Mouse (Mus musculus) midbrain, embryonic 15.5 days (tissue): ENCODE measurements around the gene Cyp2w1. TPM values are rescaled to one million over a fixed set of nuclear protein-coding genes. Genes with fewer than 3 reads are reported as not detected.

Experiments used
- ATAC-seq: fragments of 200-750 bp; cut with Nextera tagmentation; replicated peaks from 2 replicates; pipeline ENCODE4 v1.8.0; 2017; ENCODE audit warnings: moderate TSS enrichment
- H3K27ac ChIP-seq: fragments of 300-500 bp; sonication (generic); 2 replicates; pipeline ENCODE4 v1.5.1; 2015; ENCODE audit warnings: mild to moderate bottlenecking, inconsistent platforms
- H3K27me3 ChIP-seq: fragments of 300-500 bp; sonication (generic); replicated peaks from 2 replicates; pipeline ENCODE4 v1.6.1; 2015; ENCODE audit warnings: inconsistent platforms
- H3K36me3 ChIP-seq: fragments of 300-500 bp; sonication (generic); replicated peaks from 2 replicates; pipeline ENCODE4 v1.6.1; 2015; ENCODE audit warnings: inconsistent platforms
- H3K4me1 ChIP-seq: fragments of 300-500 bp; sonication (generic); 2 replicates; pipeline ENCODE4 v1.6.1; 2015; ENCODE audit warnings: inconsistent platforms
- H3K4me2 ChIP-seq: fragments of 300-500 bp; sonication (generic); 2 replicates; pipeline ENCODE4 v1.6.1; 2015; ENCODE audit warnings: inconsistent platforms, mild to moderate bottlenecking, moderate library complexity
- H3K4me3 ChIP-seq: fragments of 300-500 bp; sonication (generic); 2 replicates; pipeline ENCODE4 v1.5.1; 2015; ENCODE audit warnings: mild to moderate bottlenecking, inconsistent platforms
- H3K9ac ChIP-seq: fragments of 300-500 bp; sonication (generic); 2 replicates; pipeline ENCODE4 v1.6.1; 2015; ENCODE audit warnings: mild to moderate bottlenecking, inconsistent platforms
- H3K9me3 ChIP-seq: fragments of 300-500 bp; sonication (generic); 2 replicates; pipeline ENCODE4 v1.6.1; 2016; ENCODE audit warnings: inconsistent platforms
- WGBS: fragments of 180-500 bp; shearing (Covaris S2); methylation state at CpG from one replicate; pipeline ENCODE4 v1.1.7; 2015; ENCODE audit warnings: mixed read lengths; 5-methylcytosine and 5-hydroxymethylcytosine counted together
- polyA plus RNA-seq: library from polyadenylated mRNA; unstranded; fragments of >200 nt; fragmentation: Nextera tagmentation; extraction: Ambion mirVana; gene quantifications from 2 replicates; pipeline ENCODE4 v1.2.1, GENCODE M21; 2015

Gene Cyp2w1
- polyA plus RNA-seq, 1 experiment from 2014 or later, result 0.46 TPM

DNA sequence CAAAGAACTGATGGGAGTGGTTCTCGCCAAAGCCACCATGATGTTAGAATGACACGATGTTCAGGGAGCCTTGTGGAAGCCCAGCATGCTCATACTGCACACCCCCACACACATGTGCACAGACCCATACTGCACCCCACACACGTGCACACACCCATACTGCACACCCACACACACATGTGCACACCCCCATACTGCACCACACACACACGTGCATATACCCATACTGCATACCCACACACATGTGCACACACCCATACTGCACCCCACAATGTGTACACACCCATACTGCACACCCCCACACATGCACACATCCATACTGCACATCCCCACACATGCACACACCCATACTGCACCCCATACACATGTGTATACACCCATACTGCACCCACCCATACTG, 16.8 kb upstream of the Cyp2w1 start:
- H3K4me2 ChIP-seq, result no peak overlapping the region
- no peak overlapping the region for H3K27ac ChIP-seq
- H3K4me1 ChIP-seq, result 0 out of 2 replicates have a peak, but pooled peaks cover 5% of the 10 kb centered on the region
- H3K36me3 ChIP-seq, result peaks cover 30% of the 10 kb centered on the region
- no peaks in the 10 kb centered on the region for H3K9me3 ChIP-seq
- no peak overlapping the region for H3K9ac ChIP-seq
- WGBS, result 93% methylated on average over 4 of the region's 4 CpGs
- H3K4me3 ChIP-seq, result no peak overlapping the region
- ATAC-seq, result peak; percentile 43
- no peaks in the 10 kb centered on the region for H3K27me3 ChIP-seq

DNA sequence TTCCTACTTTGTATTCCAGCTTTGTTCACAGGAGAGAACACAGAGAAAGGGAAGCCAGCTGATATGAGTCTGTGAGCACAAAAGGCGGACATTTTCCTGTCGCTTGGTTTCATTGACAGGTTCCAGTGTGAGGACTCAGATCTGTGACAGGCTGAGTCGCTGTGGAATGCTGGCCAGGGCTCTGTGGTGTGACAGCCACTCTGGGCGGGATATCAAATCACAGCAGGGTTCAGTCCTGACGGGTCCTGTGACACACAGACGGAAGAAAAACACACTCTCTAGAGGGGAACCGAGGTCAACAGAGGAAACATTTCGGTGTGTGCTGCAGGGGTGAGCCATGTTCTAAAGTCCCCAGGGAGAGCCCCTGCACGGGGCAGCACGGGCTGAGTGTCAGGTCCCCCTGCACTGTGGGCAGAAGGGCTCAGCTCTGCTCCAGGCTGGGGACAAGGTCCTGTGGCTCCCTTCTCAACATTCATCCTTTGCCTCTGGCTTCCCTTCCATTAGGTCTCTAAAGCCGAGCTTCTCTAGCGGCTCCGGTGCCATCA, 14.5 kb upstream of the Cyp2w1 start:
- no peak overlapping the region for H3K4me2 ChIP-seq
- 82% methylated on average over 13 of the region's 13 CpGs for WGBS
- H3K9ac ChIP-seq, result no peak overlapping the region
- H3K4me3 ChIP-seq, result no peak overlapping the region
- no peak overlapping the region for H3K27ac ChIP-seq
- H3K27me3 ChIP-seq, result no peaks in the 10 kb centered on the region
- 0 out of 2 replicates have a peak, but pooled peaks cover 8% of the 10 kb centered on the region for H3K4me1 ChIP-seq
- H3K36me3 ChIP-seq, result peaks cover 40% of the 10 kb centered on the region
- ATAC-seq, result no peak
- H3K9me3 ChIP-seq, result no peaks in the 10 kb centered on the region

DNA sequence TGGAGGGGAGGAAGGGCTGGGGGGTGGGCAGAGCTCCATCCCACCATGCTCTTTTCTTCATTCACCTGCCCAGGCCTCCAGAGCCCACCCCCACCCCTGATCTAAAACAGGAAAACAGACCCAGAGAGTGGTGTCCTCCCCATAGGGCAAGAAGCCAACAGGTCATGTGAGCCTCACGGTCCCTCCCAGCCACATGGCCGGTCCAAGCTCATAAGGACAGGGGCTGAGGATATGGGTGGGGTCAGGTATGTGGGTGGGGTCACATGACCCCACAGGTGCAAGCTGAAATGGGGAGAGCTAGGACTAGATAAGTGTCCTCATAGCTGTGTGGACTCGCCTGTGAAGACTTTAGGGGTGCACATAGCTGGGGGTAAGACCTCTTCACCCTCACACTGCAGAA, 14.0 kb upstream of the Cyp2w1 start:
- Histone ChIP-seq H3K4me1 (peaks cover 11% of the 10 kb centered on the region), H3K36me3 (peaks cover 40% of the 10 kb centered on the region), H3K27ac (no peak overlapping the region), H3K27me3 (no peaks in the 10 kb centered on the region), H3K9ac (no peak overlapping the region), H3K9me3 (no peaks in the 10 kb centered on the region), H3K4me3 (no peak overlapping the region), H3K4me2 (no peak overlapping the region)
- ATAC-seq, result no peak
- 88% methylated on average over 3 of the region's 3 CpGs for WGBS

DNA sequence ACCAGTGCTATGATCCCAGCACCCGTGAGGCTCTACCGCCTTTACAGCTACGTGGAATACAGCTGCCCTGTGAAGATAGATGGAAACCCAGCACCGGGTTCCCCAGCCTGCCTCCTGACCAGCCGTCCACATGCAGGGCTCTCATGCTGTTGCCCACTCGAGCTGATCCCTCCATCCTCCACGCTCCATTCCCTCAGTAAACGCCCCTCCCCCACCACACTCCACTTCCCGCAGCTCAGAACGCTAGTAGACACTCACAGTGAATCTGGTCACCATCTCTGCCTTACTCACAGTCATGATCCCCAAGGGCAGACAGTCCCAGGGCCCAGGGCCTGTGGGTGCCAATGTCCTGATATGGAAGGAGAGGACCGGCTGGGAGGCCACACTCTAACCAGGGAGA, 13.5 kb upstream of the Cyp2w1 start:
- WGBS, result 79% methylated on average over 11 of the region's 11 CpGs
- H3K4me1 ChIP-seq, result peaks cover 16% of the 10 kb centered on the region
- no peak for ATAC-seq
- no peaks in the 10 kb centered on the region for H3K9me3 ChIP-seq
- no peak overlapping the region for H3K27ac ChIP-seq
- no peaks in the 10 kb centered on the region for H3K27me3 ChIP-seq
- H3K9ac ChIP-seq, result no peak overlapping the region
- H3K36me3 ChIP-seq, result peaks cover 40% of the 10 kb centered on the region
- H3K4me3 ChIP-seq, result no peak overlapping the region
- H3K4me2 ChIP-seq, result no peak overlapping the region

DNA sequence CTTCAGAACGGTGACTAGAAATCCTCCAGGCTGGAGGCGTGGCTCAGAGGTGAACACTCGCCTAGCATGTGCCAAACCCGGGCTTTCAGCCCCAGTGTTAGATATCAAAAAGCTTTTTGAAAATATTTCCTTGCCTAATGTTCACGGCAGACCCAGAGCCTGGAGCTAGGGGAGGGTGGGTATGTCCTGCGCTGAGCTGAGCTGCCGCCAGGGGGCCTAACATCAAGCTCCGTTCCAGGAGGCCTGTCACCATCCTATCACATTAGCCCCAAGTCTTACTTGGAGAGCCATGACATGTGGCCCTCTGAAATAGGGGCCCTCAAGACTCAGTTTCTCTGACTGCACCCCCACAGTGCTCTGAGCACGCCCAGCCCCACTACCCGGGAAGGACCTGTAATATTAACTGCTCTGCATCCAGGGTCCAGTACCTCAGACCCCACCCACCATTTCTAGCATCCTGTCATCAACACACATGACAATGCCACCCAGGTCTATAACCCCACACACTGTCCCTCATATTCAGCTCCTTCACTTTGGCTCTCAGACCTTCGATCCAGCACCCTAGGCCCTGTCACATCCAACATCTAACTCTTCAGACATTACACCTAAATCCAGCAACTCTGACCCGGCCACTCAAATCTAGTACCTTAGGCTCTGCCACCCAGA, 8.3 kb upstream of the Cyp2w1 start:
- 5% methylated on average over 12 of the region's 12 CpGs for WGBS
- ATAC-seq, result peak; percentile 78

DNA sequence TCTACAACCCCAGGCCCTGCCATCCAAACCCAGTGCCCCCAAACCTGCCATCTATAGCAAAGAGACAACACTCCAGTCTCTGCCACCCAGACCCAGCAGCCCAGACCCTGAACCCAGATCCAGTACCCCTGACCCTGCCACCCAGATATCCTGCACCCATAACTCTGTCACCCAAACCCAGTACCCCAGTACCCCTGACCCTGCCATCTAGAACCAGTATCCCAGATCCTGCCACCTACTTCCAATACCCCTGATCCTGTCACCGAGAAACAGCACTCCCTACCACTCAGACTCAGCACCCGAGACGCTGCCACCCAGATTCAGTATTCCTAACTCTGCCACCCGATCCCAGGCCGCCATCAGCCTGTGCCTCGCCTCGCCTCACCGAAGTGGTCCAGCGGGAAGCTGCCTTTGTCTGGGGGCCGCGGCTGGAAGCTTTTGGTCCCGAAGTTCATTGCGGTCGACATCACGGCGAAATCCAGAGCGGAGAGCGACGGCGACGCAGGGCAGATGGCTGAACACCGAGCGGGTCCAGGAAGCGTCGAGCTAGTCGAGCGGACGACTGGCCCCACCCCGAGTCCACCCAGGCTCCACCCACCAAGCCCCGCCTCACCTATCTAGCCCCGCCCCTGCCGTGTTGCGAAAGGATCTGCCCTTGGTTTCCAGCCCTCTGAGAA, 7.6 kb upstream of the Cyp2w1 start:
- no peaks in the 10 kb centered on the region for H3K27me3 ChIP-seq
- peak; percentile 93 for ATAC-seq
- H3K36me3 ChIP-seq, result peaks cover 17% of the 10 kb centered on the region
- peak overlapping the region; percentile 93 for H3K4me3 ChIP-seq
- H3K4me1 ChIP-seq, result peaks cover 21% of the 10 kb centered on the region
- whole genome bisulfite sequencing, result under 1% methylated on average over 33 of the region's 33 CpGs
- peak overlapping the region; percentile 96 for H3K9ac ChIP-seq
- peak overlapping the region; percentile 83 for H3K27ac ChIP-seq
- H3K9me3 ChIP-seq, result no peaks in the 10 kb centered on the region
- peak overlapping the region; percentile 92 for H3K4me2 ChIP-seq

More for the DNA sequence above, 8.3 kb upstream of the Cyp2w1 start:
- Histone ChIP-seq H3K36me3 (peaks cover 20% of the 10 kb centered on the region), H3K27ac (peak overlapping the region; percentile 83), H3K27me3 (no peaks in the 10 kb centered on the region), H3K4me3 (peak overlapping the region; percentile 93), H3K4me2 (peak overlapping the region; percentile 92), H3K4me1 (peaks cover 21% of the 10 kb centered on the region), H3K9me3 (no peaks in the 10 kb centered on the region), H3K9ac (peak overlapping the region; percentile 96)

DNA sequence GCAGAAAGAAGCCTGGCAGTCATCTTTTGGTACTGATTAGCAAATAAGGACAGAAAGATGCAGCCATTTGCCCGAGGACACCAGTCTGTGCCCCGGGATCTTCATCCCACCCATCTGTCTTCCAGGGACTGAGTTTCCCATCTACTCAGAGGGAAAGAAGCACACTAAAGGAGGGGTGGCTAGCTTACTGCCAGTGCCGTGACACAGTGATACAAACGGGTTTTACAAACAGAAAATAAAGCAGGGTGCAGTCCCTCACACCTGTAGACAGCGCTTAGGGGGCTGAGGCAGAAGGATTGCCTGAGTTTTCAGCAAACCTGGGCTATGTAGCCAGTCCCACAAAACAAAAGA, 7.1 kb upstream of the Cyp2w1 start:
- ATAC-seq, result peak; percentile 31
- peak overlapping the region; percentile 67 for H3K27ac ChIP-seq

DNA sequence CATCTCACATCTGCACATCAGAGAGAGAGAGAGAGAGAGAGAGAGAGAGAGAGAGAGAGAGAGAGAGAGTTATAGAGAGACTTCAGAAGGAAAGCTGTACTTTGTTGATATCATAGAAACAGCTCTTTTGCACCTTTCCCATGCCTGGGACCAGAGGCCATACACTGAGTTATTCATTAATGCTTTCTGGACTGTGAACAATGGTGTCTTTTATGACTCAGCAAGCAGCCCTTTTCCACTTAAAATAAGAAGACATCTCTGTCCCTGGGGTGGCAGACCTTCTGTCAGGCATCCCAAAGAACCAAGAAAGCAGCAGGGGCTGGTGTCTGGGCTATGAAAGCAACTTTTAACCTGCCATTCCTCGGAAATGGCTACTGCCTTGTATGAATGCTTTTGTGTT, 5.2 kb upstream of the Cyp2w1 start:
- 54% methylated on average over 1 of the region's 1 CpGs for WGBS
- H3K4me3 ChIP-seq, result no peak overlapping the region
- no peaks in the 10 kb centered on the region for H3K9me3 ChIP-seq
- ATAC-seq, result no peak
- no peak overlapping the region for H3K9ac ChIP-seq
- no peak overlapping the region for H3K27ac ChIP-seq
- H3K4me2 ChIP-seq, result no peak overlapping the region
- H3K27me3 ChIP-seq, result no peaks in the 10 kb centered on the region
- peaks cover 16% of the 10 kb centered on the region for H3K4me1 ChIP-seq
- peaks cover 7% of the 10 kb centered on the region for H3K36me3 ChIP-seq

More for the DNA sequence above, 7.1 kb upstream of the Cyp2w1 start:
- peaks cover 13% of the 10 kb centered on the region for H3K36me3 ChIP-seq
- H3K4me3 ChIP-seq, result peak overlapping the region; percentile 93
- peak overlapping the region; percentile 92 for H3K4me2 ChIP-seq
- 15% methylated on average over 5 of the region's 5 CpGs for WGBS
- no peaks in the 10 kb centered on the region for H3K27me3 ChIP-seq
- no peaks in the 10 kb centered on the region for H3K9me3 ChIP-seq
- peaks cover 17% of the 10 kb centered on the region for H3K4me1 ChIP-seq
- no peak overlapping the region; the same call in 1 of the 2 replicates for H3K9ac ChIP-seq

DNA sequence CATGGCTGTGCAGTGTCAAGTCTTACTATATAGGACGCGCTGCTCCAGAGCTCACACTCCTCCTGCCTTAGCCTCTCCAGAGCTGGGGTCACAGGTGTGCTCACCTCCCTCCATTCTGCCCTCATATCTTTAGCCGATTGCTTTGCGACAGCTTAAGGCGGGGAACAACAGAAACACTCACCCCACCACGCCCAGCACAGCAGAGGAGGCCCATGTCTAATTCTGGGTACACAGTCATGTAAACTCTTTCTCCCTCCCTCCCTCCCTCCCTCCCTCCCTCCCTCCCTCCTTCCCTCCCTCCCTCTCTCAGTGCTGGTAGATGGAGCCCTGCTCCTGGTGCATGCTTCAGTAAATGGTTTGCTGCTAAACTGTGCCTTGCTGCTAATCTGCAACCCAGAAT, 2.7 kb upstream of the Cyp2w1 start:
- Histone ChIP-seq H3K27ac (no peak overlapping the region), H3K27me3 (no peaks in the 10 kb centered on the region), H3K4me3 (no peak overlapping the region), H3K4me1 (no peaks in the 10 kb centered on the region; the same call in 1 of the 2 replicates), H3K9ac (no peak overlapping the region), H3K36me3 (no peaks in the 10 kb centered on the region), H3K4me2 (no peak overlapping the region), H3K9me3 (no peaks in the 10 kb centered on the region)
- no peak for ATAC-seq
- WGBS, result 81% methylated on average over 6 of the region's 6 CpGs

DNA sequence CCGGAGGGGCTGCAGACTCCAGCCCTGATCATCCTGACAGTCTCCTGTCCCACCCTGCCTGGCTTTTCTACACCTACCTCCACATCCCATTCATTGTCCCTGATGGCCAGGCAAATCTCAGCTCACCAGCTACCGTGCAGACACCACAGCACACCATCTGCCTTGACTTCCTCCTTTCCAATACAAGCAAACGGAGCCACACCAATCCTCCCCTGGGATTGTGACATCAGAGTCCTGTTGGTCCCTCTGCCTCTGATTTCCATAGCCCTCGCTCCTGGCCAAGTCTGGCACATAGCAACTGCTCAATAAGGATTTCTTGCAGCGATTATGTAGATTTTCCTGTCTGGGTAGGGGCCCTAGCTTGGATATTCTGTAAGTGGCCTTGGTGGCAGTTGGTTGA, 1.3 kb upstream of the Cyp2w1 start, which contains the start of gene Cox19:
Cox19 (minus strand) TSS at position 285 of the 400 bp plus-strand sequence.
- Histone ChIP-seq H3K4me3 (no peak within 1 kb of the TSS), H3K4me1 (no peaks in the 10 kb centered on the region; the same call in 1 of the 2 replicates), H3K4me2 (no peak within 1 kb of the TSS), H3K36me3 (no peaks in the 10 kb centered on the region), H3K9ac (no peak within 1 kb of the TSS), H3K9me3 (no peaks in the 10 kb centered on the region), H3K27me3 (no peaks in the 10 kb centered on the region), H3K27ac (no peak within 1 kb of the TSS)
- no peak for ATAC-seq
- WGBS, result 55% methylated on average over 5 of the region's 5 CpGs

DNA sequence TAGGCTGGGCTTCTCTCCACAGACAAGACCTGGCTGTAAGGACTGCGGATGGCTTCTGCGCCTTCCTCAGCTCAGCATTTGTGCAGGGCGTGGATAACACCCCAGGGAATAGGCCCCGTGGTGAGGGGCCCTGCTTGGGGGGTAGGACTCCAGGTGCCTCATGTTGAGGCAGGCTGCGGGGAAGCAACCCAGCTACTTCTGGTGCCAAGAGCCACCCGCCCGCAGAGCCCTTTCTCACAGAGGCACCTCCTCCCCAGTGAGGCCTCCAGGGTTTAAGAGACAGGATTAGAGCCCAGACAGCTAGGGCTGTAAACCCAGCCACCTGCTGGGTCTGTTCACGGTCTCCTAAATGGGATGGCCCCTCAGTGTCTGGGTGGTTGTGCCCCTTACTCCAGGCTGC, 789 bp upstream of the Cyp2w1 start:
- H3K36me3 ChIP-seq, result no peaks in the 10 kb centered on the region
- H3K27ac ChIP-seq, result no peak overlapping the region
- no peak for ATAC-seq
- H3K4me3 ChIP-seq, result no peak overlapping the region
- no peak overlapping the region for H3K9ac ChIP-seq
- no peak overlapping the region for H3K4me2 ChIP-seq
- H3K9me3 ChIP-seq, result no peaks in the 10 kb centered on the region
- WGBS, result 25% methylated on average over 8 of the region's 8 CpGs
- no peaks in the 10 kb centered on the region for H3K27me3 ChIP-seq
- H3K4me1 ChIP-seq, result no peaks in the 10 kb centered on the region; the same call in 1 of the 2 replicates

DNA sequence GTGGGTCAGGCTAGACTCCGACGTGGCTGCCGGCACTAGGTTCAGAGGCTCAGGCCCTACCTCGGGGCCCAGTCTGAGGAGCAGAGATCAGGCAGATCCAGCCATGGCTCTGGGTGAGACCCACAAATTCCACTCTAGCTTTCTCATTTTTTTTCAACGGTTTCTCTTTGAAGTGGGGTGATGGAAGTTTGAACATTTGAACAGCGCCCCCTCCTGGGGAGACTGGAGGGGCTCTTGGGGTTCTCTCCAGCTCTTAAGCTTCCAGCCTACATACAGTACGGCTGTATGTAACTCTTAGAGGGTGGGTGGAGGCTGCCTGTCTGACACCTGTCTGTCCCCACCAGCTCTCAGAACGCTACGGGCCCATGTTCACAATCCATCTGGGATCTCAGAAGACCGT, 1.1 kb downstream of the Cyp2w1 start:
- no peak for ATAC-seq
- H3K9me3 ChIP-seq, result no peaks in the 10 kb centered on the region
- no peak overlapping the region for H3K4me3 ChIP-seq
- no peaks in the 10 kb centered on the region; the same call in 1 of the 2 replicates for H3K4me1 ChIP-seq
- no peak overlapping the region for H3K9ac ChIP-seq
- H3K27me3 ChIP-seq, result no peaks in the 10 kb centered on the region
- WGBS, result 67% methylated on average over 10 of the region's 10 CpGs
- H3K27ac ChIP-seq, result no peak overlapping the region
- H3K36me3 ChIP-seq, result no peaks in the 10 kb centered on the region
- no peak overlapping the region for H3K4me2 ChIP-seq
